Mouse (Mus musculus) c-Kit-positive CD71-negative TER-119-negative erythroid progenitor cells, embryonic 14.5 days (primary cell): ENCODE measurements around the gene S1pr4.

Experiments used
- DNase-seq: peaks from one replicate; pipeline ENCODE4 v3.0.0-alpha.2; 2013; ENCODE audit warnings: low read depth

The S1pr4 gene

GRCm38 (mm10) chr10:81493601-81494220 is 6.2 kb downstream of the S1pr4 start:
- DNase-seq = no peak

- DNase-seq = no peak
Observed at GRCm38 (mm10) chr10:81492606-81493240, 7.2 kb downstream of the S1pr4 start.

- DNase-seq = no peak
Observed at GRCm38 (mm10) chr10:81491018-81491417, 8.9 kb downstream of the S1pr4 start.

GRCm38 (mm10) chr10:81489941-81490340 is 10.0 kb downstream of the S1pr4 start:
- DNase-seq = no peak

GRCm38 (mm10) chr10:81488081-81488480 is 11.9 kb downstream of the S1pr4 start:
- DNase-seq = no peak

GRCm38 (mm10) chr10:81486496-81486895 is 13.4 kb downstream of the S1pr4 start:
- DNase-seq = no peak

GRCm38 (mm10) chr10:81485479-81486018 is 14.4 kb downstream of the S1pr4 start:
- no peak for DNase-seq

- no peak for DNase-seq
Observed at GRCm38 (mm10) chr10:81485060-81485449, 14.9 kb downstream of the S1pr4 start.

GRCm38 (mm10) chr10:81484441-81485059 is 15.4 kb downstream of the S1pr4 start:
- DNase-seq = no peak

GRCm38 (mm10) chr10:81483983-81484382 is 15.9 kb downstream of the S1pr4 start:
- DNase-seq = no peak

GRCm38 (mm10) chr10:81482533-81482889 is 17.4 kb downstream of the S1pr4 start, which contains the start of gene Celf5:
Gene Celf5, minus strand, starts transcription at chr10:81482709.
- no peak for DNase-seq

- no peak for DNase-seq
Observed at GRCm38 (mm10) chr10:81481605-81482532, 18.1 kb downstream of the S1pr4 start.

GRCm38 (mm10) chr10:81474461-81474860 is 25.5 kb downstream of the S1pr4 start:
- DNase-seq = no peak

GRCm38 (mm10) chr10:81473003-81473451 is 26.9 kb downstream of the S1pr4 start:
- no peak for DNase-seq

- no peak for DNase-seq
Observed at GRCm38 (mm10) chr10:81472403-81473002, 27.4 kb downstream of the S1pr4 start.

- DNase-seq = no peak
Observed at GRCm38 (mm10) chr10:81470454-81470853, 29.5 kb downstream of the S1pr4 start.

- DNase-seq = no peak
Observed at GRCm38 (mm10) chr10:81469253-81469652, 30.7 kb downstream of the S1pr4 start.

- no peak for DNase-seq
Observed at GRCm38 (mm10) chr10:81467670-81468235, 32.2 kb downstream of the S1pr4 start.

GRCm38 (mm10) chr10:81466881-81467280 is 33.1 kb downstream of the S1pr4 start:
- DNase-seq = no peak

- DNase-seq = no peak
Observed at GRCm38 (mm10) chr10:81466066-81466465, 33.9 kb downstream of the S1pr4 start.

GRCm38 (mm10) chr10:81465265-81465645 is 34.7 kb downstream of the S1pr4 start:
- peak; percentile 46 for DNase-seq
